Mouse (Mus musculus) heart, postnatal 0 days (tissue): ENCODE results near the gene Zdhhc17.

Experiments used
- CTCF ChIP-seq: IDR thresholded peaks from 2 replicates; pipeline ENCODE4 v1.5.1; 2016; ENCODE audit warnings: antibody characterized with exemption, control low read depth, low read depth
- EP300 ChIP-seq: IDR thresholded peaks from 2 replicates; pipeline ENCODE4 v1.6.1; 2016; ENCODE audit warnings: antibody characterized with exemption, low read depth

DNA sequence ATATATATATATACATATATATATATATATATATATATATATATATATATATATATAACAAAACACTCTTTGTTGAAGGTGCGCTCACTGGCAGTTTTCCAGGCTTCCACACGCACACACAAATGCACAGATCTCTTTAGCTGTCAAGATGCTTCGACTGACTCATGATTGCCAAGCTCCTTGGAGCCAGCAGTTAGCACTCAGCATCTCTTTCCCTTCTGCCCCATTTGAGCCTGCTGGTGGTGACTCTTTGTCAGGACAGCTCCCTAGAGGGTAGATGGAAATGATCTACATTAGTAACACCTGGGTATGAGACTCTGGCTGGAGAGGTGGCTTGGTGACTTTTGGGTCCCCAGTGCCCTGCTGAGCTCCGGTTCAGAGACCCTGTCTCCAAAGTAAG, 70.2 kb downstream of the Zdhhc17 start:
- TF ChIP-seq CTCF (no peak), EP300 (no peak)
